Mouse (Mus musculus) T-helper 17 cell (primary cell): ENCODE data around the gene Mum1.

ENCODE experiments used
- in situ Hi-C, 2 experiments: fragments of 300-600 bp; cut with MboI, MseI; formaldehyde crosslinking; loops; 1 replicate in 1 of 2; 2 replicates in 1 of 2; pipeline ENCODE4 v1.15.1; 2025; ENCODE audit warnings: high pct_unique_total_duplicates in 2 of 2

The Mum1 gene

GRCm38 (mm10) chr10:80270734-80271181 is 44.5 kb downstream of the Mum1 start:
- in situ Hi-C loops: no loop called here

DNA sequence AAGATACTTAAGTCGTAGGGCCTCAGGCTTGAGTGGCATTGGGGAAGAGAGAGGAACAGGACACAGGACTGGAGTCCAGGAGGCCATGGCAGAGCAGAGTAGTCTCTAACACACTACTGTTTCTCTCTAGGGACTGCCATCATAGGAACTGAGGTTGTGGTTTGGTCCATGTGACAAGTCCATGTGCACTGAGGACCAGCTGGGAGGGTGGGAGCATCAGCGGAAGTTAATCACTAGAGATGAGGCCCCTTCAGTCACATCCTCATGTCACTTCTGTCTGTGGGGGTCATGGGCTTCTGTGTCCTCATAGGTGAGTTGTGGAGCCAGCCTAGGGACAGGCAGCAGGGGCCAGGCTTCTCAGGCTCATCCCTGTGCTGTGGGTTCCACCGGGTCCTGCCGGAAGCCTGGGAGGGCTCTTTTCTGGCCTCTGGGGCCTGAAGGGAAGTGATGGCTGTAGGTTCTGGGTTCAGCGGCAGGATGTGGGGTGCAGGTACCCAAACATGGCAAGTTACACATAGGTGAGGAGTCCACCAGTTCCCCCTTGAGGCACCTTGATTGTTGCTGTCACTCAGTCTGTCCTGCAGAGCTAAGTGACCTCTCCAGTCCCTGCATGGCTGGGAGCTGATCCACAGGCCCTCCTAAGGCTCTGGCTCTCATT is 45.1 kb downstream of the Mum1 start:
- in situ Hi-C loops: no loop called here

GRCm38 (mm10) chr10:80271870-80272585 is 45.8 kb downstream of the Mum1 start:
- in situ Hi-C loops: no loop called here

DNA sequence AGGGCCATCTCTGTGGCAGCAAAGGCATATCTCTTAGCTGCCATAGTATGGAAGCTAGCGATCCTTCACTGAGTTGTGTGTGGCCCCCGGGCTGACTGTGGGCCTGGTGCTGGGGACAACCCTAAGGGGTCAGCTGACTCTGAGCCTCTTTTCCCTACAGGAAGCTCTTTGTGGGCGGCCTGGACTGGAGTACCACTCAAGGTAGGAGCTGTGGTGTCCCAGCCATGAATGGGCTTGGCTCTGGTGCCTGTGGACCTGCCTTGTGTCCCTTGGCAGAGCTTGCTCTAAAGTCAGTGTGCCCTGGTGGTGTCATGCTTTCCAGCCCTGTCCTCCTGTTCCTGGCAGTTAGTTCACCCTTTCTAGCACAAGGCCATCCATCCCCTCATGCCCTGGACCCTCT is 47.6 kb downstream of the Mum1 start:
- in situ Hi-C loops: no loop called here

DNA sequence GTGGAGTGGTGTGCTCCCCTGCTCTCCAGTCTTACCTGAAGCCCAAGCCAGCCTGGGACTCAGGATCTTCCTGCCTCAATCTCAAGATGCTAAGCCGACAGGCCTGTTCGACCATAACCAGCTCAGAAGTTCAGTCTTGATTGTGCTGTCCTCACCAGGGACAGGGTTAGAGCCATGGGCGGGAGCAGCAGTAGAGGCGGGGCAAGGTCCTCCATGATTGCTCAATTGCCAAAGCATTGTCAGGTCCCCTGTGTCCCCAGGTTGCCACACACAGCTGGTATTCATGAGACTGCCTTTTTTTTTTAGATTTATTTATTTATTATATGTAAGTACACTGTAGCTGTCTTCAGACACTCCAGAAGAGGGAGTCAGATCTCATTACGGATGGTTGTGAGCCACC is 50.0 kb downstream of the Mum1 start:
- in situ Hi-C loops: no loop called here

- in situ Hi-C loops: no loop called here
These were observed 52.2 kb downstream of the Mum1 start for GRCm38 (mm10) chr10:80278390-80278789.

DNA sequence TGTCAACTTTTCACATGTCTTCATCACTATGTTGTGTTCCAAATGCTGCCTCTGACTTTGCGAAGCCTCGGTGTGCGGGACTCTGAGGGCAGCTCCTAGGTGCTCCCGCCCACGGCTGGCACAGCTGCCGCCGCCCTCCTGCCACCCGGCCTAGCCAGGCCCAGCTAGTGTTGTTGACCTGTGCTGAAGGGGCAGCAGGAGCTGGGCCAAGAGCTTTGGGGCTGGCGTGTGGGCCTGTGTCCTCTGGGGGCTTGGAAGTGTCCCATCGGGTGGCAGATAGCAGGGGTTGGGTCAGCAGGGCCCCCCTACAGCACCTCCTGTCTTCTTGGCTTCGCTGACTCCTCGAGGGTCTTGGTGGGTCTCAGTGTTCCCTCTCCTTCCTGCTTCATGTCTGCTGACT is 53.0 kb downstream of the Mum1 start:
- in situ Hi-C loops: no loop called here

DNA sequence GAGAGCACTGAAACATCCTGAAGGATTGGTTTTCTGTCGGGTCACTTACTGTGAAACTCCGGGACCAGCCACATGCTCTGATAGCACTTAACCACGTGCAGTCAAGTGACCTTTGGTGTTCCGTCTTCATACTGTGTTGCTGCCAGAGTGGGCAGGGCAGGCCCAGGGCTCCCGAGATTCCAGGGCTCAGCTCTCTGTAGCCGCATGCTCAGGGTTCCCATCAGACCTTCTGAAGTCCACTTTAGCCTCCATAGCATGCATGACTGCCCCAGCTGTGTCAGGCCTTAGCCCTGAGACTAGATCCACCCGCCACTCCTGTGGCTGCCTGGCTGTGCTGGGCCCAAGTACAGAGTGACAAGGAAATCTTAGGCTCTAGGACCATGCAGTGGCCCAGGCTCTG is 55.1 kb downstream of the Mum1 start:
- in situ Hi-C loops: no loop called here

DNA sequence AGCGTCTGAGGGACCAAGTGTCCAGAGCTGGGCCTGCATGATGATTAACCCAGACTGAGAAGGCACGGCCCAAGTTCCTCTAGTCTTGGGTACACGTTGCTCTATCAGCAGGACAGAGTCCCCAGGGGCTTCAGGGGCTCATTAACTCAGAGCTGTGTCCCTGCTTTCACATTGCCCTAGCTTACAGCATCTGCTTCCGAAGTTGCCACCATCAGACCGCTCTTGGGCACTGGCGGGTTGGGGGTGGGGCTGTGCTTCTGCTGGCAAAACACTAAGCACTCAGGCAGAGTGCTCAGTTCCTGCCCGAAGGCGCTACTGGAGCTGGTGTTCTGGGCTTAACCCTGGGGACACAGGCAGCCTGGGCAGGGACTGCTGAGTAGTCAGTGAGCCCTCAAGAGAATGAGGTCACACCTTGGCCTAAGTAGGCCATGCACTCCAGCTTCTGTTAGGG is 55.7 kb downstream of the Mum1 start:
- in situ Hi-C loops: no loop called here

- in situ Hi-C loops: no loop called here
These were observed 56.5 kb downstream of the Mum1 start for GRCm38 (mm10) chr10:80282481-80283441.

- in situ Hi-C loops: no loop called here
These were observed 59.2 kb downstream of the Mum1 start for GRCm38 (mm10) chr10:80285222-80286070.

DNA sequence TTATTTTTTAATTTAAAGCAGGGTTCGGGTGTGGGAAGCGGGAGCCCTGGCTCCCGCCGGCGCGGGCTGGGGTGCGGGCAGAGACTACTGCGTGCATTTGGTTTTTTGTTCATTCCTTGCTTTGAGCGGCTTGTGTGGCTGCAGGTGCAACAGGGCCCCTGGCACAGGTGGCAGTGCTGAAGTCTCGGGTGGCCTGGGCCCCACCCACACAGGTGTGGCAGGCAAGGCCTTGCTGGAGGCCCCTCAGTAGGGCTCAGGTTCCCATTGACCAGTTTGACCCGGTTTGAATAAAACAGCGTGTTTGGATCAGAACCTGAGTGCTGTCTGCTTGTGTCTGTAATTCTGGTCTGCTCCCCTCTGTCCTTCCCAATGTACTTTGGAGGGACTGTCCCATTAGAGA is 61.9 kb downstream of the Mum1 start:
- in situ Hi-C loops: no loop called here

GRCm38 (mm10) chr10:80288657-80289056 is 62.4 kb downstream of the Mum1 start:
- in situ Hi-C loops: no loop called here

- in situ Hi-C loops: no loop called here
These were observed 66.3 kb downstream of the Mum1 start, which contains the start of gene Rps15 for GRCm38 (mm10) chr10:80292251-80293146. Rps15 (plus strand) TSS chr10:80292453.

DNA sequence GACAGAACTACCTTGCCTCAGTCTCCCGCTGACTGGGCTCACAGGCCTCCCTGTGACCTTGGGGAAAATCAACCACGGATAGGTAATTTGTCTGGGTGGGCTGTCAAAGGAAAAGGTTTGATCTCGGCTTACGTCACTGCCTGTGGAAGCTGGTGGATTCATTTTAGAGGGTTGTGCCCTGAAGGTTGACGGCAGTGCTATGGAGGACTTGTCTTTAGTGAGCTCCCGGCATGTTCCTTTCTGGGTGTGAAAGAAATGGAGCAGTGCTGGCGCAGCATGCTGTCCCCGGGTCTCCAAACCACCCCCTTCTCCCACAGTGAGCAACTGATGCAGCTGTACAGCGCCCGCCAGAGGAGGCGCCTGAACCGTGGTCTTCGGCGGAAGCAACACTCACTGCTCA is 67.1 kb downstream of the Mum1 start:
- in situ Hi-C loops: no loop called here
